Mouse (Mus musculus): ENCODE measurements around the gene Atp5mpl. TPM values are rescaled to one million over a fixed set of nuclear protein-coding genes. Genes with fewer than 3 reads are reported as not detected.

Gene Atp5mpl
- polyA plus RNA-seq, 1 experiment from 2014 or later = 1,000 TPM

GRCm38 (mm10) chr12:111914031-111914430, 52.7 kb downstream of the Atp5mpl start:
- 24% methylated on average over 3 of the region's 3 CpGs for WGBS

GRCm38 (mm10) chr12:111912802-111913201, 54.0 kb downstream of the Atp5mpl start:
- no peak overlapping the region for H3K4me3 ChIP-seq (ENCODE audit: low read depth, low read length)
- 85% methylated on average over 7 of the region's 7 CpGs for WGBS
- H3K27me3 ChIP-seq (replicated peaks; ENCODE audit: control insufficient read depth, insufficient read depth, low read length) = no peaks in the 10 kb centered on the region
- peaks cover 14% of the 10 kb centered on the region for H3K4me1 ChIP-seq (replicated peaks; ENCODE audit: control insufficient read depth, insufficient read depth, low read length)
- H3K4me2 ChIP-seq (ENCODE audit: low read length) = no peak overlapping the region
- H3K27ac ChIP-seq (ENCODE audit: low read depth) = no peak overlapping the region
- no peaks in the 10 kb centered on the region for H3K36me3 ChIP-seq (ENCODE audit: control insufficient read depth, insufficient read depth, low read length)
- no peaks in the 10 kb centered on the region for H3K9me3 ChIP-seq (ENCODE audit: control insufficient read depth, low read length)
- no peak for ATAC-seq (replicated peaks; ENCODE audit: low FRiP score, low TSS enrichment, low read depth)
- DNase-seq (ENCODE audit: low spot score) = no peak
- H3K9ac ChIP-seq (ENCODE audit: low read length) = no peak overlapping the region

More at GRCm38 (mm10) chr12:111914031-111914430, 52.7 kb downstream of the Atp5mpl start:
- DNase-seq (ENCODE audit: low spot score) (no peak), ATAC-seq (replicated peaks; ENCODE audit: low FRiP score, low TSS enrichment, low read depth) (no peak)
- Histone ChIP-seq H3K9me3 (ENCODE audit: control insufficient read depth, low read length) (no peaks in the 10 kb centered on the region), H3K27me3 (replicated peaks; ENCODE audit: control insufficient read depth, insufficient read depth, low read length) (no peaks in the 10 kb centered on the region), H3K4me3 (ENCODE audit: low read depth, low read length) (no peak overlapping the region), H3K36me3 (ENCODE audit: control insufficient read depth, insufficient read depth, low read length) (no peaks in the 10 kb centered on the region), H3K4me1 (replicated peaks; ENCODE audit: control insufficient read depth, insufficient read depth, low read length) (peaks cover 14% of the 10 kb centered on the region), H3K9ac (ENCODE audit: low read length) (no peak overlapping the region), H3K27ac (ENCODE audit: low read depth) (0 out of 2 replicates have a peak overlapping the region, but pooled peaks have one; percentile 40), H3K4me2 (ENCODE audit: low read length) (no peak overlapping the region)

GRCm38 (mm10) chr12:111911796-111912195, 55.0 kb downstream of the Atp5mpl start:
- Histone ChIP-seq H3K36me3 (ENCODE audit: control insufficient read depth, insufficient read depth, low read length) (no peaks in the 10 kb centered on the region), H3K27ac (ENCODE audit: low read depth) (peak overlapping the region; percentile 43; the same call in 1 of the 2 replicates), H3K4me1 (replicated peaks; ENCODE audit: control insufficient read depth, insufficient read depth, low read length) (peaks cover 11% of the 10 kb centered on the region), H3K4me3 (ENCODE audit: low read depth, low read length) (no peak overlapping the region), H3K9ac (ENCODE audit: low read length) (no peak overlapping the region), H3K4me2 (ENCODE audit: low read length) (no peak overlapping the region), H3K27me3 (replicated peaks; ENCODE audit: control insufficient read depth, insufficient read depth, low read length) (no peaks in the 10 kb centered on the region), H3K9me3 (ENCODE audit: control insufficient read depth, low read length) (no peaks in the 10 kb centered on the region)
- ATAC-seq (replicated peaks; ENCODE audit: low FRiP score, low TSS enrichment, low read depth) (no peak), DNase-seq (ENCODE audit: low spot score) (no peak)
- 83% methylated on average over 2 of the region's 2 CpGs for WGBS

Other genes with a start within 250 kb of the Atp5mpl start
- gene Klc1, start 208.1 kb downstream of the Atp5mpl start, polyA plus RNA-seq (2014; fragmentation: Nextera tagmentation; extraction: Ambion mirVana) = 109 and 121 TPM in 2 replicates
- 14.6 and 16.3 TPM in 2 replicates for gene Xrcc3, start 153.1 kb downstream of the Atp5mpl start, polyA plus RNA-seq (2014; fragmentation: Nextera tagmentation; extraction: Ambion mirVana)
- gene Zfyve21, start 152.8 kb downstream of the Atp5mpl start, polyA plus RNA-seq (2014; fragmentation: Nextera tagmentation; extraction: Ambion mirVana) = 160 and 164 TPM in 2 replicates
- gene Ppp1r13b, start 58.9 kb downstream of the Atp5mpl start, polyA plus RNA-seq (2014; fragmentation: Nextera tagmentation; extraction: Ambion mirVana) = 22.3 and 29.1 TPM in 2 replicates
- 0.28 and 0.73 TPM in 2 replicates for gene Tdrd9, start 4.6 kb upstream of the Atp5mpl start, polyA plus RNA-seq (2014; fragmentation: Nextera tagmentation; extraction: Ambion mirVana)
- gene Rd3l, start 14.3 kb upstream of the Atp5mpl start, polyA plus RNA-seq (2014; fragmentation: Nextera tagmentation; extraction: Ambion mirVana) = not detected in 2 replicates
- gene Aspg, start 139.7 kb upstream of the Atp5mpl start, polyA plus RNA-seq (2014; fragmentation: Nextera tagmentation; extraction: Ambion mirVana) = 16.6 and 16.9 TPM in 2 replicates
- 2.6 and 3.6 TPM in 2 replicates for gene Kif26a, start 179.2 kb upstream of the Atp5mpl start, polyA plus RNA-seq (2014; fragmentation: Nextera tagmentation; extraction: Ambion mirVana)